Mouse (Mus musculus): ENCODE data around the gene Shb. TPM values are rescaled to one million over a fixed set of nuclear protein-coding genes. Genes with fewer than 3 reads are reported as not detected.

Shb gene
- polyA plus RNA-seq, 1 experiment from 2014 or later = 2.7 TPM

DNA sequence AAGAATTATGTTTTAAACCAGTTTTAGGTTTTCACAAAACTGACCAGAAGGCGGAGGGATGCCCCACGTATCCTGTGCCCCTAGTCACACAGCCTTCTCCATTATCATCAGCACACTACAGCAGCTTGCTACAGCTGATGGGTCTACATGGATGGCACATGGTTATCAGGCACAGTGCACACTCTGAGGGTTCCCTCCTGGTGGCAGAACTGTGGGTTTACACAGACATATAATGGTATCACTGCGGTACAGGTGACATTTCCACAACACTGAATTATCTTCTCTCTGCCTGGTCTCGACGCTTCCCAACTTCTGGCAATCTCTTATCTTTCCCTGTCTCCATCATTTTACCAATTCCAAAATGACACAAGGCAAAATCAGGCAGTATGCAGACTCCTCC lies 69.6 kb downstream of the Shb start:
- no peak overlapping the region for H3K27ac ChIP-seq (ENCODE audit: low read depth, low read length)
- no peak for ATAC-seq (ENCODE audit: low FRiP score)
- WGBS = 92% methylated on average over 5 of the region's 5 CpGs

DNA sequence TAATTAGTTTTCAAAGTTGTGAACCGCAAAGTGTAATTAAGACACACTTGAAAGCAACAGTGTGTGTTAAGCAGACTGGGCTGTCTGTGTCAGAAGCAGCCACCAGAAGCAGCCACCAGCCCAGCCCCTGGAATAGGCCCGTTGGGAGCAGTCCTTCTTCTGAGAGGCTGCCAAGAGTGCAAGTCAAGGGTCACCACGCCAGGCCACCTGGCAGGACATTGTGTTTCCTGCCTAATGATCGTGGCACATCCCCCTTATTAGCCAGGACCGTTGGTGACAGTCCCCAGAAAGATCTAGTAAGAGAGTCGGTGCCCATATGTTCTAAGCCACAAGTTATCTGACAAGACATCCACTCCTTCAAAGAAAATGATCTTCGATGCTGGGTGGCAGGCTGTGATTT lies 70.6 kb downstream of the Shb start:
- DNase-seq (ENCODE audit: low spot score, missing footprints) (no peak), ATAC-seq (ENCODE audit: low FRiP score) (no peak)
- WGBS = 39% methylated on average over 7 of the region's 7 CpGs
- H3K27ac ChIP-seq (ENCODE audit: low read depth, low read length) = no peak overlapping the region
- peaks cover 3% of the 10 kb centered on the region; the same call in 1 of the 2 replicates for H3K4me1 ChIP-seq (ENCODE audit: control insufficient read depth, insufficient read depth, low read length)
- H3K9me3 ChIP-seq (ENCODE audit: control insufficient read depth, low read length) = no peaks in the 10 kb centered on the region
- no peaks in the 10 kb centered on the region for H3K36me3 ChIP-seq (ENCODE audit: control insufficient read depth, insufficient read depth, low read length)
- no peak overlapping the region for H3K4me2 ChIP-seq
- H3K9ac ChIP-seq (ENCODE audit: low read length) = no peak overlapping the region
- no peak overlapping the region for H3K4me3 ChIP-seq (ENCODE audit: low read depth, low read length)
- no peaks in the 10 kb centered on the region for H3K27me3 ChIP-seq (ENCODE audit: control insufficient read depth, insufficient read depth, low read length)

More for the DNA sequence above, 69.6 kb downstream of the Shb start:
- Histone ChIP-seq H3K4me3 (ENCODE audit: low read depth, low read length) (no peak overlapping the region), H3K4me2 (no peak overlapping the region), H3K27me3 (ENCODE audit: control insufficient read depth, insufficient read depth, low read length) (no peaks in the 10 kb centered on the region), H3K9ac (ENCODE audit: low read length) (no peak overlapping the region), H3K9me3 (ENCODE audit: control insufficient read depth, low read length) (no peaks in the 10 kb centered on the region), H3K36me3 (ENCODE audit: control insufficient read depth, insufficient read depth, low read length) (no peaks in the 10 kb centered on the region), H3K4me1 (ENCODE audit: control insufficient read depth, insufficient read depth, low read length) (peaks cover 3% of the 10 kb centered on the region; the same call in 1 of the 2 replicates)
- no peak for DNase-seq (ENCODE audit: low spot score, missing footprints)

GRCm38 (mm10) chr4:45459375-45459774 lies 72.9 kb downstream of the Shb start:
- H3K36me3 ChIP-seq (ENCODE audit: control insufficient read depth, insufficient read depth, low read length) = no peaks in the 10 kb centered on the region
- ATAC-seq (ENCODE audit: low FRiP score) (no peak), DNase-seq (ENCODE audit: low spot score, missing footprints) (no peak)
- no peaks in the 10 kb centered on the region for H3K27me3 ChIP-seq (ENCODE audit: control insufficient read depth, insufficient read depth, low read length)
- WGBS = 84% methylated on average over 9 of the region's 9 CpGs
- no peak overlapping the region for H3K4me3 ChIP-seq (ENCODE audit: low read depth, low read length)
- no peak overlapping the region for H3K27ac ChIP-seq (ENCODE audit: low read depth, low read length)
- H3K4me2 ChIP-seq = no peak overlapping the region
- no peak overlapping the region for H3K9ac ChIP-seq (ENCODE audit: low read length)
- no peaks in the 10 kb centered on the region for H3K9me3 ChIP-seq (ENCODE audit: control insufficient read depth, low read length)
- H3K4me1 ChIP-seq (ENCODE audit: control insufficient read depth, insufficient read depth, low read length) = peaks cover 3% of the 10 kb centered on the region; the same call in 1 of the 2 replicates

- no peak overlapping the region for H3K4me2 ChIP-seq
- H3K27me3 ChIP-seq (ENCODE audit: control insufficient read depth, insufficient read depth, low read length) = no peaks in the 10 kb centered on the region
- no peak for DNase-seq (ENCODE audit: low spot score, missing footprints)
- no peak overlapping the region for H3K4me3 ChIP-seq (ENCODE audit: low read depth, low read length)
- H3K27ac ChIP-seq (ENCODE audit: low read depth, low read length) = no peak overlapping the region
- no peaks in the 10 kb centered on the region for H3K9me3 ChIP-seq (ENCODE audit: control insufficient read depth, low read length)
- peaks cover 7% of the 10 kb centered on the region; the same call in 1 of the 2 replicates for H3K4me1 ChIP-seq (ENCODE audit: control insufficient read depth, insufficient read depth, low read length)
- ATAC-seq (ENCODE audit: low FRiP score) = no peak
- no peaks in the 10 kb centered on the region for H3K36me3 ChIP-seq (ENCODE audit: control insufficient read depth, insufficient read depth, low read length)
- H3K9ac ChIP-seq (ENCODE audit: low read length) = no peak overlapping the region
- 85% methylated on average over 2 of the region's 2 CpGs for WGBS
These were observed 74.7 kb downstream of the Shb start for GRCm38 (mm10) chr4:45457543-45457942.

DNA sequence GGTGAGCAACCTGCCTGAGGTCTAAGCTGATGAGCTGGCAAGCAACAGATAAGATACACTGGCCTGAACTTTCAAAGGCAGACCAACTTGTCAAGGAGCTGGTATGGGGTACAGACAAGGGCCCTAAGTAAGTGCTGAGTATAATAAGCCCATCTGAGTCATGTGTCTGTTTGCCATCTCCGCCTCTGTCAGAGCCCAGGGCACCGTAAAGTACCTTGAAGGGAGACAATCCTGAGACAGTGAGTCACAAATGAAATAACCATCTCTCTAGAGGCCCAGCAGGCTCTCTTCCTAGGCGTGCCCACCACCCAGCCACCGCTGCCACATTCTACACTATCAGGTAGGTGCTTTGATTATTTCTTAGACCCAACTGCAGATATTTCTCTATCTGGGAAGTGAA lies 77.3 kb downstream of the Shb start:
- WGBS = 94% methylated on average over 4 of the region's 4 CpGs
- DNase-seq (ENCODE audit: low spot score, missing footprints) = no peak
- 0 out of 2 replicates have a peak, but pooled peaks cover 3% of the 10 kb centered on the region for H3K4me1 ChIP-seq (ENCODE audit: control insufficient read depth, insufficient read depth, low read length)
- no peak overlapping the region for H3K4me2 ChIP-seq
- H3K27ac ChIP-seq (ENCODE audit: low read depth, low read length) = no peak overlapping the region
- no peak for ATAC-seq (ENCODE audit: low FRiP score)
- no peak overlapping the region for H3K4me3 ChIP-seq (ENCODE audit: low read depth, low read length)
- no peaks in the 10 kb centered on the region for H3K9me3 ChIP-seq (ENCODE audit: control insufficient read depth, low read length)
- no peaks in the 10 kb centered on the region for H3K27me3 ChIP-seq (ENCODE audit: control insufficient read depth, insufficient read depth, low read length)
- H3K36me3 ChIP-seq (ENCODE audit: control insufficient read depth, insufficient read depth, low read length) = no peaks in the 10 kb centered on the region
- no peak overlapping the region for H3K9ac ChIP-seq (ENCODE audit: low read length)

DNA sequence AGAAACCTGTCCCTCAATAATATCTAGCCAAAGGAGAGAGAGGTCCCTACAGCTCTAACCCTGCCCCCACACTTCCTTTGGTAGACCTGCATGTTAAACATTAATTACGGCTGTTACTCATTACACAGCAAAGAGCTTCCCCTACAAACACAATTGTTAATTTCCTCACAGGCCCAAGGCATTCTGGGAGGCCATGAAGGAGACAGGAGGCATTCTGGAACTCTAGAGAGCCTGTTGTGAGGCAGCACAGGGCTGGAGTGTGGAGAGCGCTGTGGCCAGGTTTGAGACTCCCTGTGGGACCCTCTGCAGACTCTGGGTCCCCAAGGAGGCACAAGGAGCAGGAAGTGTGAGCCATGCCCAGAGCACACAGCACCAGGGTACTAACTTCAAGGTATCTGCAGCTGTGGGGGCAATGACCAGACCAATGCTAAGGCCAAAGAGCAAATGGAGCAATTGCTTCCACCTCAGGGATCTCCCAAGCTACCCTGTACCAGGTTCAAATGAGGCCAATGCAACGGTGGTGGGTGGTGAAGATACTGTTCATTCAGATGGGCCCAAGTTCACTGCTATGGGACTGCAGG lies 78.9 kb downstream of the Shb start:
- Histone ChIP-seq H3K4me1 (ENCODE audit: control insufficient read depth, insufficient read depth, low read length) (0 out of 2 replicates have a peak, but pooled peaks cover 3% of the 10 kb centered on the region), H3K4me3 (ENCODE audit: low read depth, low read length) (no peak overlapping the region), H3K9ac (ENCODE audit: low read length) (no peak overlapping the region), H3K4me2 (no peak overlapping the region), H3K27me3 (ENCODE audit: control insufficient read depth, insufficient read depth, low read length) (no peaks in the 10 kb centered on the region), H3K36me3 (ENCODE audit: control insufficient read depth, insufficient read depth, low read length) (no peaks in the 10 kb centered on the region), H3K27ac (ENCODE audit: low read depth, low read length) (no peak overlapping the region), H3K9me3 (ENCODE audit: control insufficient read depth, low read length) (no peaks in the 10 kb centered on the region)
- 90% methylated on average over 3 of the region's 3 CpGs for WGBS
- no peak for DNase-seq (ENCODE audit: low spot score, missing footprints)
- no peak for ATAC-seq (ENCODE audit: low FRiP score)

GRCm38 (mm10) chr4:45452569-45453111 lies 79.6 kb downstream of the Shb start:
- Histone ChIP-seq H3K4me3 (ENCODE audit: low read depth, low read length) (no peak overlapping the region), H3K9me3 (ENCODE audit: control insufficient read depth, low read length) (no peaks in the 10 kb centered on the region), H3K27me3 (ENCODE audit: control insufficient read depth, insufficient read depth, low read length) (no peaks in the 10 kb centered on the region), H3K4me2 (no peak overlapping the region), H3K36me3 (ENCODE audit: control insufficient read depth, insufficient read depth, low read length) (no peaks in the 10 kb centered on the region), H3K27ac (ENCODE audit: low read depth, low read length) (no peak overlapping the region), H3K9ac (ENCODE audit: low read length) (no peak overlapping the region), H3K4me1 (ENCODE audit: control insufficient read depth, insufficient read depth, low read length) (0 out of 2 replicates have a peak, but pooled peaks cover 3% of the 10 kb centered on the region)
- DNase-seq (ENCODE audit: low spot score, missing footprints) = no peak
- 74% methylated on average over 7 of the region's 7 CpGs for WGBS
- ATAC-seq (ENCODE audit: low FRiP score) = no peak

DNA sequence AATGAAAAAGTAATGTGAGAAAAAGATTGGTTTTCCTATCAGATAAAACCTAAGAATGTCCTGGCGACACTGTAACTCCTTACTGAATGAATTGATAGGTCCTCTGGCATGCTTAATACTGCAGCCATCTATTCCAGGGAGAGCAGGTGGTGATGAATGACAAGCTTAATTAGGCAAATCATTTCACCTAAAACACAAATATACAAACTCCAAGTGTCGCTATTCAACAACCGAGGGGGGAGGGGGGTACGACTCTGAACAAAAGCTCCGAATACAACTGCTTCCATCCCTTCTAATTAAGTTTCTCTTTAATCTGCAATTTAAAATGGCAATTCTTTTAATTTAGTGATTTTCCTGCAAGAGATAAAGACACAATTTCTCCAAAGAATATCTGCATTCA lies 83.3 kb downstream of the Shb start:
- no peak for ATAC-seq (ENCODE audit: low FRiP score)
- Histone ChIP-seq H3K4me3 (ENCODE audit: low read depth, low read length) (no peak overlapping the region), H3K4me1 (ENCODE audit: control insufficient read depth, insufficient read depth, low read length) (peaks cover 6% of the 10 kb centered on the region; the same call in 1 of the 2 replicates), H3K9ac (ENCODE audit: low read length) (no peak overlapping the region), H3K36me3 (ENCODE audit: control insufficient read depth, insufficient read depth, low read length) (no peaks in the 10 kb centered on the region), H3K27me3 (ENCODE audit: control insufficient read depth, insufficient read depth, low read length) (no peaks in the 10 kb centered on the region), H3K27ac (ENCODE audit: low read depth, low read length) (no peak overlapping the region), H3K4me2 (no peak overlapping the region), H3K9me3 (ENCODE audit: control insufficient read depth, low read length) (no peaks in the 10 kb centered on the region)
- no peak for DNase-seq (ENCODE audit: low spot score, missing footprints)
- WGBS = 79% methylated on average over 5 of the region's 5 CpGs

DNA sequence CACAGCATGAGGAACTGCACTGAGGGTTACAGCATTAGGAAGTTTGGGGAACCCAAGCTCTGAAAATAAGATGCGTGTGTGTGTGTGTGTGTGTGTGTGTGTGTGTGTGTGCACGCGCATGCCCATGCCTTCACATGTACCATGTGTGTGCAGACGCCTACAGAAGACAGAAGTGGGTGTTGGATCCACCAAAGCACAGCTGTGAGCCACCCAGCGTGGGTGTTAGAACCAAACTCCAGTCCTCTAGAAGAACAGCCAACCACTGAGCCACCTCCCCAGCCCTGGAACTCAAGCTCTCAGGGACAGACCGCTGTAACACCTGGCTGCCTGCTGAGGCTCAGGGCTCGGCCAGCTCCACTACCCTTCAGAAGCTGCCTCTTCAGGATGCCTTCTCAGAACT lies 83.8 kb downstream of the Shb start:
- DNase-seq (ENCODE audit: low spot score, missing footprints) = no peak
- Histone ChIP-seq H3K27ac (ENCODE audit: low read depth, low read length) (no peak overlapping the region), H3K4me1 (ENCODE audit: control insufficient read depth, insufficient read depth, low read length) (peaks cover 6% of the 10 kb centered on the region; the same call in 1 of the 2 replicates), H3K9me3 (ENCODE audit: control insufficient read depth, low read length) (no peaks in the 10 kb centered on the region), H3K36me3 (ENCODE audit: control insufficient read depth, insufficient read depth, low read length) (no peaks in the 10 kb centered on the region), H3K27me3 (ENCODE audit: control insufficient read depth, insufficient read depth, low read length) (no peaks in the 10 kb centered on the region), H3K9ac (ENCODE audit: low read length) (no peak overlapping the region), H3K4me3 (ENCODE audit: low read depth, low read length) (no peak overlapping the region), H3K4me2 (no peak overlapping the region)
- no peak for ATAC-seq (ENCODE audit: low FRiP score)
- 84% methylated on average over 7 of the region's 7 CpGs for WGBS
